Mouse (Mus musculus) erythroblast, embryonic 14.5 days (primary cell): Measurements from ENCODE around the gene Dcaf12. TPM values are rescaled to one million over a fixed set of nuclear protein-coding genes. Genes with fewer than 3 reads are reported as not detected.

ENCODE experiments used
- H3K27me3 ChIP-seq: 2 replicates; pipeline ENCODE4 v1.6.1; 2012; ENCODE audit warnings: inconsistent platforms; ENCODE audit not compliant: control insufficient read depth
- H3K36me3 ChIP-seq: 2 replicates; pipeline ENCODE4 v1.6.1; 2012; ENCODE audit warnings: mild to moderate bottlenecking, inconsistent platforms; ENCODE audit not compliant: control insufficient read depth
- H3K4me1 ChIP-seq: 2 replicates; pipeline ENCODE4 v1.6.1; 2012; ENCODE audit warnings: inconsistent platforms; ENCODE audit not compliant: control insufficient read depth
- H3K4me3 ChIP-seq: replicated peaks from 2 replicates; pipeline ENCODE3; 2012; ENCODE audit warnings: moderate library complexity, mild to moderate bottlenecking, inconsistent platforms
- H3K9me3 ChIP-seq: 2 replicates; pipeline ENCODE4 v1.6.1; 2012; ENCODE audit warnings: low read length, inconsistent platforms, mixed read lengths; ENCODE audit not compliant: control insufficient read depth
- GATA1 ChIP-seq: IDR thresholded peaks from 2 replicates; pipeline ENCODE4 v1.6.1; 2012; ENCODE audit warnings: low read length, inconsistent platforms, mixed read lengths
- TAL1 ChIP-seq: IDR thresholded peaks from 3 replicates; pipeline ENCODE4 v1.6.1; 2012; ENCODE audit warnings: low read length, inconsistent platforms, mixed read lengths
- polyA plus RNA-seq: library from polyadenylated mRNA; stranded (reverse); fragments of >175 nt; gene quantifications from 2 replicates; pipeline ENCODE4 v1.2.3, GENCODE M21; 2012

The Dcaf12 gene
- polyA plus RNA-seq, 1 experiment: 15.2 TPM

- H3K9me3 ChIP-seq: no peaks in the 10 kb centered on the region
- peaks cover 8% of the 10 kb centered on the region for H3K4me1 ChIP-seq
- no peaks in the 10 kb centered on the region for H3K27me3 ChIP-seq
- peaks cover 100% of the 10 kb centered on the region for H3K36me3 ChIP-seq
- H3K4me3 ChIP-seq: no peak overlapping the region
- TF ChIP-seq GATA1 (no peak), TAL1 (no peak)
Observed at GRCm38 (mm10) chr4:41295507-41295906, 19.2 kb downstream of the Dcaf12 start.

- no peaks in the 10 kb centered on the region for H3K9me3 ChIP-seq
- peaks cover 96% of the 10 kb centered on the region for H3K36me3 ChIP-seq
- no peaks in the 10 kb centered on the region for H3K27me3 ChIP-seq
- H3K4me3 ChIP-seq: no peak overlapping the region
- TF ChIP-seq TAL1: no peak
- H3K4me1 ChIP-seq: peaks cover 4% of the 10 kb centered on the region
Observed at GRCm38 (mm10) chr4:41293907-41294306, 20.8 kb downstream of the Dcaf12 start.

- Histone ChIP-seq H3K36me3 (peaks cover 55% of the 10 kb centered on the region), H3K27me3 (no peaks in the 10 kb centered on the region), H3K4me3 (no peak overlapping the region), H3K9me3 (no peaks in the 10 kb centered on the region), H3K4me1 (peaks cover 13% of the 10 kb centered on the region)
- TF ChIP-seq GATA1: no peak
Observed at GRCm38 (mm10) chr4:41289802-41290201, 24.9 kb downstream of the Dcaf12 start.

GRCm38 (mm10) chr4:41286420-41286819 lies 28.3 kb downstream of the Dcaf12 start:
- Histone ChIP-seq H3K36me3 (peaks cover 21% of the 10 kb centered on the region), H3K4me1 (peaks cover 13% of the 10 kb centered on the region), H3K9me3 (no peaks in the 10 kb centered on the region), H3K4me3 (no peak overlapping the region), H3K27me3 (no peaks in the 10 kb centered on the region)
- TF ChIP-seq GATA1 (no peak), TAL1 (no peak)

GRCm38 (mm10) chr4:41284087-41284486 lies 30.6 kb downstream of the Dcaf12 start:
- H3K4me3 ChIP-seq: no peak overlapping the region
- no peak for TF ChIP-seq TAL1
- TF ChIP-seq GATA1: no peak
- H3K27me3 ChIP-seq: no peaks in the 10 kb centered on the region
- peaks cover 13% of the 10 kb centered on the region for H3K4me1 ChIP-seq
- H3K9me3 ChIP-seq: no peaks in the 10 kb centered on the region
- no peaks in the 10 kb centered on the region for H3K36me3 ChIP-seq

GRCm38 (mm10) chr4:41275927-41276326 lies 38.8 kb downstream of the Dcaf12 start:
- H3K27me3 ChIP-seq: no peaks in the 10 kb centered on the region
- peaks cover 40% of the 10 kb centered on the region for H3K4me1 ChIP-seq
- peak overlapping the region; percentile 97 for H3K4me3 ChIP-seq
- no peak for TF ChIP-seq GATA1
- no peak for TF ChIP-seq TAL1
- peaks cover 23% of the 10 kb centered on the region for H3K36me3 ChIP-seq
- no peaks in the 10 kb centered on the region for H3K9me3 ChIP-seq

GRCm38 (mm10) chr4:41274980-41275850 lies 39.5 kb downstream of the Dcaf12 start, which contains the start of gene Ubap2:
TSS of gene Ubap2 (minus strand) at chr4:41275144.
- TF ChIP-seq GATA1: no peak
- TF ChIP-seq TAL1: no peak
- Histone ChIP-seq H3K9me3 (no peaks in the 10 kb centered on the region), H3K4me1 (peaks cover 42% of the 10 kb centered on the region), H3K4me3 (peak within 1 kb of the TSS; percentile 97), H3K36me3 (peaks cover 30% of the 10 kb centered on the region), H3K27me3 (no peaks in the 10 kb centered on the region)

GRCm38 (mm10) chr4:41274377-41274979 lies 40.2 kb downstream of the Dcaf12 start:
- peak overlapping the region; percentile 97 for H3K4me3 ChIP-seq
- H3K36me3 ChIP-seq: peaks cover 37% of the 10 kb centered on the region
- H3K9me3 ChIP-seq: no peaks in the 10 kb centered on the region
- TF ChIP-seq TAL1 (no peak), GATA1 (no peak)
- no peaks in the 10 kb centered on the region for H3K27me3 ChIP-seq
- H3K4me1 ChIP-seq: peaks cover 42% of the 10 kb centered on the region

GRCm38 (mm10) chr4:41268133-41268532 lies 46.6 kb downstream of the Dcaf12 start:
- Histone ChIP-seq H3K4me3 (no peak overlapping the region), H3K27me3 (no peaks in the 10 kb centered on the region), H3K9me3 (no peaks in the 10 kb centered on the region), H3K36me3 (peaks cover 89% of the 10 kb centered on the region), H3K4me1 (peaks cover 20% of the 10 kb centered on the region)
- no peak for TF ChIP-seq TAL1
- TF ChIP-seq GATA1: no peak
